Mouse (Mus musculus) hindbrain, embryonic 11.5 days (tissue): Measurements from ENCODE around the gene Skiv2l. TPM values are rescaled to one million over a fixed set of nuclear protein-coding genes. Genes with fewer than 3 reads are reported as not detected.

Experiments used
- ATAC-seq: fragments of 200-750 bp; cut with Nextera tagmentation; 2 replicates; pipeline ENCODE4 v1.8.0; 2017; ENCODE audit warnings: mild to moderate bottlenecking, moderate TSS enrichment, moderate library complexity; ENCODE audit not compliant: low FRiP score
- DNase-seq: peaks from one replicate; pipeline ENCODE4 v3.0.0-alpha.2; 2015; ENCODE audit warnings: low spot score
- H3K27ac ChIP-seq: fragments of 300-500 bp; sonication (generic); 2 replicates; pipeline ENCODE4 v1.5.1; 2014; ENCODE audit warnings: mild to moderate bottlenecking, low read depth, low read length
- H3K27me3 ChIP-seq: fragments of 300-500 bp; sonication (generic); 2 replicates; pipeline ENCODE4 v1.6.1; 2014; ENCODE audit warnings: mild to moderate bottlenecking, low read length, moderate library complexity, mixed read lengths; ENCODE audit not compliant: control insufficient read depth, insufficient read depth
- H3K36me3 ChIP-seq: fragments of 300-500 bp; sonication (generic); 2 replicates; pipeline ENCODE4 v1.6.1; 2014; ENCODE audit warnings: mild to moderate bottlenecking, low read length, moderate library complexity, mixed read lengths; ENCODE audit not compliant: control insufficient read depth, insufficient read depth
- H3K4me1 ChIP-seq: fragments of 300-500 bp; sonication (generic); replicated peaks from 2 replicates; pipeline ENCODE4 v1.6.1; 2014; ENCODE audit warnings: low read length, mixed read lengths; ENCODE audit not compliant: control insufficient read depth, insufficient read depth
- H3K4me2 ChIP-seq: fragments of 300-500 bp; sonication (generic); replicated peaks from 2 replicates; pipeline ENCODE4 v1.6.1; 2014; ENCODE audit warnings: mild to moderate bottlenecking, low read depth, low read length
- H3K4me3 ChIP-seq: fragments of 300-500 bp; sonication (generic); 2 replicates; pipeline ENCODE4 v1.5.1; 2014; ENCODE audit warnings: low read depth, low read length
- H3K9ac ChIP-seq: fragments of 300-500 bp; sonication (generic); 2 replicates; pipeline ENCODE4 v1.6.1; 2014; ENCODE audit warnings: low read depth, low read length
- H3K9me3 ChIP-seq: fragments of 300-500 bp; sonication (generic); 2 replicates; pipeline ENCODE4 v1.6.1; 2016; ENCODE audit warnings: low read length; ENCODE audit not compliant: control insufficient read depth
- WGBS: fragments of 180-500 bp; shearing (Covaris S2); extraction: QIAGEN DNeasy Blood & Tissue Kit; methylation state at CpG from one replicate; pipeline ENCODE4 v1.1.7; 2014; 5-methylcytosine and 5-hydroxymethylcytosine counted together
- polyA plus RNA-seq: library from polyadenylated mRNA; unstranded; fragments of >200 nt; fragmentation: Nextera tagmentation; extraction: Ambion mirVana; gene quantifications from 2 replicates; pipeline ENCODE4 v1.2.1, GENCODE M21; 2014

Gene Skiv2l
- polyA plus RNA-seq, result 26.9 and 29.9 TPM in 2 replicates

DNA sequence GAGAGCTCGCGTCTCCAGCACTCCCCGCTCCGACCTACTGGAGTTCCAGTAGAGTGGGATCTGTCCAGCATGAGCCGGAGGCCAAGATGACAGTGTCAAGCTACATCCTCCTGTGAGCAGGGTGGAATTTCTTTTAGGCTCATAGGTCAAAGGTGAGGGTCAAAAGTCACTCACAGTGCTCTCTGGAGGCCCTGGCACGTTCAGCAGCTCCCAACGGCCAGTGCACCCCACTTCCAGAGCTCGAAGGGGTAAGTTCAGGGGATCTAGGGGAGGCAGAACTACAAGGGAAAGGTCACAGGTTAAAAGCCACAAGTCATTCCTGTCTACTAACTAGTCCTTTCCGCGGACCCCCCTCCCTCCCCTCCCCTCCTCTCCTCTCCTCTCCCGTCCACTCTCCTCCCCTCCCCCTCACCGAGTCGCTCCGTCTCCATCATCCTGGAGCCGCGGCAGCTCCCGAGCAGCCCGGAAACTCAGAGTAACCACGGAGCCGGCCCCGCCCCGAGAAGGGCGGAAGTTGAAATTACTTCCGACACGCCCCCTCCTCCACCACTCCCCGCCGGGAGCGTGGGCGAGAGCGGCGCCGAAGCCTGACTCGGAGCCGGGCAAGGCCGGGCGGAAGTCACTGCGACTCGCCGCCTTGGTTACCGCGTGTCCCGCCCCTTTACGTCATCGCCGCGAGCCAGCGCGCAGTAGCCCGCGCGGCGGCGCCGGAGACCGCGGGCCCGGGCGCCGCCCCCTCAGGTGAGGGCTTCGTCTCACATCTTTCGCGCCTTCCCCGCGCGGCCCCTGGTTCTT is at the start of gene Skiv2l, which contains the start of gene Nelfe:
Gene Skiv2l, minus strand, starts transcription at position 489 of the 795 bp plus-strand sequence.
Gene Nelfe, plus strand, starts transcription at position 670 of the 795 bp plus-strand sequence.
- 0 out of 2 replicates have a peak, but pooled peaks cover 7% of the 10 kb centered on the region for H3K36me3 ChIP-seq
- 0% methylated on average over 60 of the region's 65 CpGs for WGBS
- H3K27me3 ChIP-seq, result no peaks in the 10 kb centered on the region
- peak within 1 kb of the TSS; percentile 87 for H3K9ac ChIP-seq
- no peaks in the 10 kb centered on the region for H3K9me3 ChIP-seq
- peak within 1 kb of the TSS; percentile 96 for H3K4me2 ChIP-seq
- DNase-seq (peak; percentile 99), ATAC-seq (peak; percentile 97)
- H3K4me3 ChIP-seq, result peak within 1 kb of the TSS; percentile 92
- 0 out of 2 replicates have a peak within 1 kb of the TSS, but pooled peaks have one; percentile 24 for H3K27ac ChIP-seq
- peaks cover 5% of the 10 kb centered on the region; the same call in 1 of the 2 replicates for H3K4me1 ChIP-seq

DNA sequence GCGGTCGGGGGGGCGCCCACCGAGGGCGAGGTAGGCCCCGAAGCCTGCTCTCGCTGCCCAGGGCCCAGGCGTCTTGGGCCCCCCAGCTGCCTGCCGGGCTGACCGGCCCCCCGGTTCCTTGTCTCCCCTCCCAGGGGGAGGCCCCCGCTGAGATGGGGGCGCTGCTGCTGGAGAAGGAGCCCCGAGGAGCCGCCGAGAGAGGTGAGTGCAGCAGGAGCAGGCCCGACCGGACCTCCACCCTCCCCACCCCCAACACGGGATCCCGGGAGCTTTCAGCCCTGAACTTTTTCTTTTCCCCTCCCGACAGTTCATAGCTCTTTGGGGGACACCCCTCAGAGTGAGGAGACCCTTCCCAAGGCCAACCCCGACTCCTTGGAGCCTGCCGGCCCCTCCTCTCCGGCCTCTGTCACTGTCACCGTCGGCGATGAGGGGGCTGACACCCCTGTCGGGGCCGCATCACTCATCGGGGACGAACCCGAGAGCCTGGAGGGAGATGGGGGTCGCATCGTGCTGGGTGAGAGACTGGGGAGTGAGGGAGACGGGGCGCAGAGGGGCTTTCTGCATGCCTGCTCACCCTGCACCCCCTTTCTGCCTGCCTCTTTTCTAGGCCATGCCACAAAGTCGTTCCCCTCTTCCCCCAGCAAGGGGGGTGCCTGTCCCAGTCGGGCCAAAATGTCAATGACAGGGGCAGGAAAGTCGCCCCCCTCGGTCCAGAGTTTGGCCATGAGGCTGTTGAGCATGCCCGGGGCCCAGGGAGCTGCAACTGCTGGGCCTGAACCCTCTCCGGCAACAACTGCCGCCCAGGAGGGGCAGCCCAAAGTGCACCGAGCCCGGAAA is 49.3 kb upstream of the Skiv2l start:
- Histone ChIP-seq H3K4me2 (peak overlapping the region; percentile 93), H3K9me3 (no peaks in the 10 kb centered on the region), H3K4me3 (peak overlapping the region; percentile 78), H3K36me3 (peaks cover 9% of the 10 kb centered on the region), H3K27ac (peak overlapping the region; percentile 97), H3K9ac (peak overlapping the region; percentile 89), H3K27me3 (no peaks in the 10 kb centered on the region), H3K4me1 (peaks cover 10% of the 10 kb centered on the region)
- peak; percentile 56 for DNase-seq
- ATAC-seq, result peak; percentile 11
- 1% methylated on average over 42 of the region's 45 CpGs for WGBS

DNA sequence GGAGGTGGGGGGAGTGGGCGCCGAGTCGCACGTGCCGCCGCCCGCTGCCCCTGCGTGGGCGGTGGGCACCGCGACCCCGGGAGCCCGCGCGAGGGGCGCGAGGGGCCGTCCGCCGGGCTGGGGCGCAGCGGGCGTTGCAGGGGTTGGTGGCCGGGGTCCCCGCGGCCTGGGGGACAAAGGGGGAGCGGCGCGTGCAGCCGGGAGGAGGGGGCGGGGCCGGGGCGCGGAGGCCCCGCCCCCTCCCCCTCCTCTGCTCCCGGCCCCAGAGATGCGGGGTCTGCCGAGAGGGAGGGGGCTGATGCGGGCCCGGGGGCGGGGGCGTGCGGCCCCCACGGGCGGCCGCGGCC is 48.7 kb upstream of the Skiv2l start:
- H3K9me3 ChIP-seq, result no peaks in the 10 kb centered on the region
- H3K27me3 ChIP-seq, result no peaks in the 10 kb centered on the region
- DNase-seq (peak; percentile 75), ATAC-seq (peak; percentile 15)
- 2% methylated on average over 10 of the region's 47 CpGs for WGBS
- peak overlapping the region; percentile 78 for H3K4me3 ChIP-seq
- H3K36me3 ChIP-seq, result peaks cover 9% of the 10 kb centered on the region
- peak overlapping the region; percentile 93 for H3K4me2 ChIP-seq
- peaks cover 10% of the 10 kb centered on the region for H3K4me1 ChIP-seq
- peak overlapping the region; percentile 89 for H3K9ac ChIP-seq
- peak overlapping the region; percentile 97 for H3K27ac ChIP-seq

DNA sequence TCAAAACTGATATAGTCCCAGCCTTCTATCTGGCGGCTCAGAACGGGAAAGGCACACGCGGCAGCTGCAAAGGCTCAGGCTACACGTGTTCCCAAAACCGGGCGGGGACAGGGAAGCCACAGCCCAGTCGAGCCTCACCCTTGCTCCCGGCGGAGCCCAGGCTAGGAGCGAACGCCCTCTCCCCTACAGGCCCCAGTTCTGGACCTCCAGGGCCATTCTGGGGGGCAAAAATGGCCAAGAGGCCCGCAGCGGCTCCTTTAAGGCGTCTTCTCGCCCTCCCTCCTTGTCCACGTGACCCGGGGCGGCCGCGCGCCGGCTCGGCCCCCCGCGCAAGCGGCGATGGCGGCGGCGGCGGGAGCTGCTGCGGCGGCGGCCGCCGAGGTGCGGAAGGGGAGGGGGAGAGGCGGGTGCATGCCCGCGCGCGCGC is 48.2 kb upstream of the Skiv2l start, which contains the start of the genes C2 and Ehmt2:
Gene C2, minus strand, starts transcription at position 106 of the 427 bp plus-strand sequence.
Gene Ehmt2, plus strand, starts transcription at position 310 of the 427 bp plus-strand sequence.
- peak; percentile 89 for DNase-seq
- peak within 1 kb of the TSS; percentile 89 for H3K9ac ChIP-seq
- no peaks in the 10 kb centered on the region for H3K27me3 ChIP-seq
- peak within 1 kb of the TSS; percentile 97 for H3K27ac ChIP-seq
- 1% methylated on average over 17 of the region's 44 CpGs for WGBS
- ATAC-seq, result peak; percentile 18
- H3K4me1 ChIP-seq, result peaks cover 10% of the 10 kb centered on the region
- H3K36me3 ChIP-seq, result peaks cover 9% of the 10 kb centered on the region
- no peaks in the 10 kb centered on the region for H3K9me3 ChIP-seq
- peak within 1 kb of the TSS; percentile 78 for H3K4me3 ChIP-seq
- peak within 1 kb of the TSS; percentile 93 for H3K4me2 ChIP-seq

DNA sequence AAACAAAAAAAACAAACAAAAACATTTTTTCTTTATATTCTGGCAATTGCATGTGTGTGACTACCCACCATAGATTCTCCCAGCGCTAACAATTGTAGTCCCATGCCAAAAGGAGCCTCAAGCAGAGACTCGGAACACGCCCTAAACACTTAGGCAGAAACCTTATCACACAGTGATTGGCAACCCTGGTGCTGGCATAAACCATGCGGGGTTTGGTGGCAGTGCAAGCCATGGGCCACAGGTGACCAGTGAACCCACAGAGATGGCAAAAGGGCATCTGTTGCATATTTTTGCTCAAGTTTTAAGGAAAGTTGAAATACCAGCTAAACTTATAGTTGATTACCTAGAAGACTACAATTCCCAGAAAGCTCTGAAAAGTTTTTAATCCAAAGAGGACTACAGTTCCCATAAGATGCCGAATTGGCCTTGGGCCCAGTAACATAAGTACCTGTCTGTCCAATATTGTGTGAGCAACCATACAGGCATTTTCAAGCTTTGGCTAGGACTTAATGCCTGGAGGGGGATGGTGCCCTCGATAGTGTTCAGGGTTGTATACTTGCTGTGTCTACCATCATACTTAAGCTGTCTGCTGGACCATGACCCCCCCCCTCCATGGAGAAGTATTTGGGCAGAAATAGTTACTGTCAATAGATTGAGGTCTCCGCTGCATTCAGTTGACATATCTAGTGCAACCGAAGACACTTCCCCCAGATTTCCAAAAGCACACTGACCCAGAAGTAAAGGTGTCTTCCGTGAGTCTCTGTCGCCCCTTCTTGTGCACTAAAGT is 47.6 kb upstream of the Skiv2l start:
- ATAC-seq (no peak), DNase-seq (no peak)
- H3K9me3 ChIP-seq, result no peaks in the 10 kb centered on the region
- peak overlapping the region; percentile 78 for H3K4me3 ChIP-seq
- WGBS, result 22% methylated on average over 10 of the region's 10 CpGs
- H3K9ac ChIP-seq, result peak overlapping the region; percentile 89
- peak overlapping the region; percentile 93 for H3K4me2 ChIP-seq
- peaks cover 9% of the 10 kb centered on the region for H3K36me3 ChIP-seq
- H3K27ac ChIP-seq, result peak overlapping the region; percentile 97
- no peaks in the 10 kb centered on the region for H3K27me3 ChIP-seq
- peaks cover 10% of the 10 kb centered on the region for H3K4me1 ChIP-seq

DNA sequence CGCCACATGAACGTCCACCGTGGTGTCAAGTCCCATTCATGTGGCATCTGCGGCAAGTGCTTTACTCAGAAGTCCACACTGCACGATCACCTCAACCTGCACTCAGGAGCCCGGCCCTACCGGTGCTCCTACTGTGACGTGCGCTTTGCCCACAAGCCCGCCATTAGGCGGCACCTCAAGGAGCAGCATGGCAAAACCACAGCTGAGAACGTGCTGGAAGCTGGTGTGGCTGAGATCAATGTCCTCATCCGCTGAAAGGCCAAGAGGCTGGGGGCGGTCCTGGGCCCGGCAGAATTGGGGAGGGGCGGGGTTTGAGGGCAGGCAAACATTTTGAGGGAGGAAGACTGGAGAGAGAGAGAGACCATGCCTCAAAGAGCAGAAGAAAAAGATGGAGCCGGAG is 46.4 kb upstream of the Skiv2l start:
- peak overlapping the region; percentile 11; the same call in 1 of the 2 replicates for H3K4me2 ChIP-seq
- H3K4me1 ChIP-seq, result peaks cover 10% of the 10 kb centered on the region
- H3K4me3 ChIP-seq, result 0 out of 2 replicates have a peak overlapping the region, but pooled peaks have one; percentile 71
- H3K9me3 ChIP-seq, result no peaks in the 10 kb centered on the region
- DNase-seq (no peak), ATAC-seq (no peak)
- WGBS, result 88% methylated on average over 16 of the region's 17 CpGs
- H3K27ac ChIP-seq, result no peak overlapping the region
- no peak overlapping the region for H3K9ac ChIP-seq
- peaks cover 8% of the 10 kb centered on the region for H3K36me3 ChIP-seq
- H3K27me3 ChIP-seq, result no peaks in the 10 kb centered on the region

DNA sequence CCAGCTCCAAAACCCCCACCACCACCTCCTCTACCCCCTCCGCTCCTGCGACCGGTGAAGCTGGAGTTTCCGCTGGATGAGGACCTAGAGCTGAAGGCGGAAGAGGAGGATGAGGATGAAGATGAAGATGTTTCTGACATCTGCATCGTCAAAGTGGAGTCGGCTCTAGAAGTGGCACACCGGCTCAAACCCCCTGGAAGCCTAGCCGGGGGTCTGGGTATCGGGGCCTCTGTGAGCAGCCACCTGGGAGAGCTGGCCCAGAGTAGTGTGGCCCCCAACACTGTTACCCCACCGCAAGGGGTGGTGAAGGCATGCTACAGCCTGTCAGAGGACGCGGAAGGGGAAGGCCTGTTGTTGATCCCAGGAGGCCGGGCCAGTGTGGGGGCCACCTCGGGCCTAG is 45.7 kb upstream of the Skiv2l start:
- Histone ChIP-seq H3K9ac (peak overlapping the region; percentile 84), H3K4me2 (peak overlapping the region; percentile 91), H3K36me3 (peaks cover 6% of the 10 kb centered on the region), H3K4me3 (peak overlapping the region; percentile 71), H3K27me3 (no peaks in the 10 kb centered on the region), H3K4me1 (peaks cover 10% of the 10 kb centered on the region), H3K9me3 (no peaks in the 10 kb centered on the region), H3K27ac (no peak overlapping the region)
- DNase-seq (no peak), ATAC-seq (no peak)
- WGBS, result 94% methylated on average over 15 of the region's 15 CpGs
